ENCODE assay signal across 14 mouse cellular contexts in genomic region chr2:18209211-18209823, GRCm38 (mm10).
"Had no signal": no experiment of that assay in that cellular context is flagged by ENCODE, and none has a peak within 500 bp of the region (broad histone marks: within the 10 kb centered on the region; RNA-seq: fewer than 3 reads in every experiment).

No protein-coding gene starts in this region.

- DNase-seq: kidney, postnatal 25 days; lung, embryonic 14.5 days; lung, postnatal 10 days; retina, postnatal 1 day; right cerebral cortex, postnatal 4 days; spleen, adult 18-20 months; thymus, adult 18-20 months; thymus, postnatal 14 days had no signal

- H3K27me3 ChIP-seq: liver, embryonic 12.5 days; megakaryocyte, embryonic 14.5 days; midbrain, embryonic 15.5 days; neural tube, embryonic 13.5 days had no signal

- H3K9me3 ChIP-seq: limb, embryonic 10.5 days; liver, embryonic 12.5 days; megakaryocyte, embryonic 14.5 days; midbrain, embryonic 15.5 days; neural tube, embryonic 13.5 days had no signal

- H3K27ac ChIP-seq: limb, embryonic 10.5 days; liver, embryonic 12.5 days; macrophage; midbrain, embryonic 15.5 days; neural tube, embryonic 13.5 days had no signal

- H3K4me1 ChIP-seq: limb, embryonic 10.5 days; liver, embryonic 12.5 days; midbrain, embryonic 15.5 days had no signal

- H3K4me3 ChIP-seq: limb, embryonic 10.5 days; liver, embryonic 12.5 days; megakaryocyte, embryonic 14.5 days; midbrain, embryonic 15.5 days; neural tube, embryonic 13.5 days had no signal
